Mouse (Mus musculus) lung, embryonic 14.5 days (tissue): ENCODE results near the gene Trabd2b. TPM values are rescaled to one million over a fixed set of nuclear protein-coding genes. Genes with fewer than 3 reads are reported as not detected.

Experiments
- ATAC-seq: fragments of 200-750 bp; cut with Nextera tagmentation; 2 replicates; pipeline ENCODE4 v1.8.0; 2017; ENCODE audit warnings: mild to moderate bottlenecking, moderate TSS enrichment, moderate library complexity; ENCODE audit not compliant: insufficient read depth
- DNase-seq: peaks from one replicate; pipeline ENCODE4 v3.0.0-alpha.2; 2015
- H3K27ac ChIP-seq: fragments of 300-500 bp; sonication (generic); 2 replicates; pipeline ENCODE4 v1.5.1; 2014; ENCODE audit warnings: low read depth, mild to moderate bottlenecking, moderate library complexity
- H3K27me3 ChIP-seq: fragments of 300-500 bp; sonication (generic); 2 replicates; pipeline ENCODE4 v1.6.1; 2014; ENCODE audit warnings: low read length, control low read depth; ENCODE audit not compliant: insufficient read depth
- H3K36me3 ChIP-seq: fragments of 300-500 bp; sonication (generic); 2 replicates; pipeline ENCODE4 v1.6.1; 2014; ENCODE audit warnings: control low read depth; ENCODE audit not compliant: insufficient read depth
- H3K4me1 ChIP-seq: fragments of 300-500 bp; sonication (generic); 2 replicates; pipeline ENCODE4 v1.6.1; 2014; ENCODE audit warnings: antibody characterized with exemption, control low read depth; ENCODE audit not compliant: insufficient read depth
- H3K4me2 ChIP-seq: fragments of 300-500 bp; sonication (generic); 2 replicates; pipeline ENCODE4 v1.6.1; 2014; ENCODE audit warnings: mild to moderate bottlenecking
- H3K4me3 ChIP-seq: fragments of 300-500 bp; sonication (generic); 2 replicates; pipeline ENCODE4 v1.5.1; 2014; ENCODE audit warnings: low read depth, low read length
- H3K9ac ChIP-seq: fragments of 300-500 bp; sonication (generic); 2 replicates; pipeline ENCODE4 v1.6.1; 2014
- H3K9me3 ChIP-seq: fragments of 300-500 bp; sonication (generic); 2 replicates; pipeline ENCODE4 v1.6.1; 2016; ENCODE audit warnings: low read depth, low read length, control low read depth
- CTCF ChIP-seq: IDR thresholded peaks from 2 replicates; pipeline ENCODE4 v1.5.1; 2016; ENCODE audit warnings: antibody characterized with exemption, low read depth
- WGBS: fragments of 180-500 bp; shearing (Covaris S2); extraction: QIAGEN DNeasy Blood & Tissue Kit; methylation state at CpG from one replicate; pipeline ENCODE4 v1.1.7; 2014; 5-methylcytosine and 5-hydroxymethylcytosine counted together
- polyA plus RNA-seq: library from polyadenylated mRNA; unstranded; fragments of >200 nt; fragmentation: Nextera tagmentation; extraction: Ambion mirVana; gene quantifications from 2 replicates; pipeline ENCODE4 v1.2.1, GENCODE M21; 2014

Trabd2b gene
- 4.6 and 4.7 TPM in 2 replicates for polyA plus RNA-seq

GRCm38 (mm10) chr4:114406355-114407101 is at the start of gene Trabd2b:
Trabd2b (plus strand) TSS chr4:114406724.
- Histone ChIP-seq H3K4me3 (peak within 1 kb of the TSS; percentile 74), H3K36me3 (0 out of 2 replicates have a peak, but pooled peaks cover 4% of the 10 kb centered on the region), H3K27me3 (peaks cover 16% of the 10 kb centered on the region), H3K27ac (peak within 1 kb of the TSS; percentile 93), H3K4me2 (peak within 1 kb of the TSS; percentile 93), H3K9me3 (no peaks in the 10 kb centered on the region), H3K4me1 (0 out of 2 replicates have a peak, but pooled peaks cover 3% of the 10 kb centered on the region), H3K9ac (peak within 1 kb of the TSS; percentile 75)
- ATAC-seq (peak; percentile 52), DNase-seq (peak; percentile 48)
- no peak for TF ChIP-seq CTCF
- WGBS: 2% methylated on average over 53 of the region's 61 CpGs

GRCm38 (mm10) chr4:114357420-114357819 is 49.1 kb upstream of the Trabd2b start:
- 13% methylated on average over 4 of the region's 4 CpGs for WGBS
- H3K4me2 ChIP-seq: no peak overlapping the region
- no peaks in the 10 kb centered on the region for H3K36me3 ChIP-seq
- ATAC-seq (no peak), DNase-seq (no peak)
- no peak overlapping the region for H3K27ac ChIP-seq
- no peaks in the 10 kb centered on the region for H3K9me3 ChIP-seq
- no peak overlapping the region for H3K9ac ChIP-seq
- H3K4me3 ChIP-seq: no peak overlapping the region
- no peaks in the 10 kb centered on the region for H3K27me3 ChIP-seq
- no peaks in the 10 kb centered on the region for H3K4me1 ChIP-seq
- no peak for TF ChIP-seq CTCF

GRCm38 (mm10) chr4:114358874-114359273 is 47.6 kb upstream of the Trabd2b start:
- H3K27me3 ChIP-seq: no peaks in the 10 kb centered on the region
- H3K9me3 ChIP-seq: no peaks in the 10 kb centered on the region
- H3K27ac ChIP-seq: no peak overlapping the region
- no peak for TF ChIP-seq CTCF
- no peak for DNase-seq
- peak; percentile 58 for ATAC-seq
- 32% methylated on average over 2 of the region's 2 CpGs for WGBS
- no peak overlapping the region for H3K4me3 ChIP-seq
- no peak overlapping the region for H3K9ac ChIP-seq
- H3K4me2 ChIP-seq: no peak overlapping the region
- no peaks in the 10 kb centered on the region for H3K4me1 ChIP-seq
- no peaks in the 10 kb centered on the region for H3K36me3 ChIP-seq

GRCm38 (mm10) chr4:114359818-114360217 is 46.7 kb upstream of the Trabd2b start:
- DNase-seq (no peak), ATAC-seq (no peak)
- Histone ChIP-seq H3K36me3 (no peaks in the 10 kb centered on the region), H3K4me3 (no peak overlapping the region), H3K9me3 (no peaks in the 10 kb centered on the region), H3K27ac (no peak overlapping the region), H3K27me3 (no peaks in the 10 kb centered on the region), H3K9ac (no peak overlapping the region), H3K4me1 (no peaks in the 10 kb centered on the region), H3K4me2 (no peak overlapping the region)
- TF ChIP-seq CTCF: no peak
- WGBS: 83% methylated on average over 1 of the region's 1 CpGs

GRCm38 (mm10) chr4:114361336-114361735 is 45.2 kb upstream of the Trabd2b start:
- H3K9ac ChIP-seq: no peak overlapping the region
- no peaks in the 10 kb centered on the region for H3K27me3 ChIP-seq
- no peak overlapping the region for H3K4me3 ChIP-seq
- TF ChIP-seq CTCF: no peak
- no peaks in the 10 kb centered on the region for H3K9me3 ChIP-seq
- ATAC-seq: no peak
- no peaks in the 10 kb centered on the region for H3K4me1 ChIP-seq
- no peak overlapping the region for H3K4me2 ChIP-seq
- 84% methylated on average over 2 of the region's 2 CpGs for WGBS
- H3K27ac ChIP-seq: no peak overlapping the region
- no peak for DNase-seq
- no peaks in the 10 kb centered on the region for H3K36me3 ChIP-seq

GRCm38 (mm10) chr4:114365000-114365399 is 41.5 kb upstream of the Trabd2b start:
- H3K27ac ChIP-seq: no peak overlapping the region
- ATAC-seq: peak; percentile 18; the same call in 1 of the 2 replicates
- no peak overlapping the region for H3K4me2 ChIP-seq
- no peak for TF ChIP-seq CTCF
- no peak overlapping the region for H3K9ac ChIP-seq
- H3K4me1 ChIP-seq: peaks cover 12% of the 10 kb centered on the region
- H3K9me3 ChIP-seq: no peaks in the 10 kb centered on the region
- no peak for DNase-seq
- no peaks in the 10 kb centered on the region for H3K27me3 ChIP-seq
- no peaks in the 10 kb centered on the region for H3K36me3 ChIP-seq
- H3K4me3 ChIP-seq: no peak overlapping the region
- 43% methylated on average over 4 of the region's 4 CpGs for WGBS

GRCm38 (mm10) chr4:114365595-114365994 is 40.9 kb upstream of the Trabd2b start:
- Histone ChIP-seq H3K27me3 (no peaks in the 10 kb centered on the region), H3K27ac (no peak overlapping the region)
- peak; percentile 75; the same call in 1 of the 2 replicates for ATAC-seq

More at GRCm38 (mm10) chr4:114365595-114365994, 40.9 kb upstream of the Trabd2b start:
- Histone ChIP-seq H3K36me3 (no peaks in the 10 kb centered on the region), H3K4me1 (peaks cover 12% of the 10 kb centered on the region), H3K9me3 (no peaks in the 10 kb centered on the region), H3K4me3 (no peak overlapping the region), H3K9ac (no peak overlapping the region), H3K4me2 (no peak overlapping the region)
- peak; percentile 69 for DNase-seq
- no peak for TF ChIP-seq CTCF
